Mouse (Mus musculus): Measurements from ENCODE around the gene Cdc42se2. TPM values are rescaled to one million over a fixed set of nuclear protein-coding genes. Genes with fewer than 3 reads are reported as not detected.

The Cdc42se2 gene
- polyA plus RNA-seq, 1 experiment, result 69.7 TPM

DNA sequence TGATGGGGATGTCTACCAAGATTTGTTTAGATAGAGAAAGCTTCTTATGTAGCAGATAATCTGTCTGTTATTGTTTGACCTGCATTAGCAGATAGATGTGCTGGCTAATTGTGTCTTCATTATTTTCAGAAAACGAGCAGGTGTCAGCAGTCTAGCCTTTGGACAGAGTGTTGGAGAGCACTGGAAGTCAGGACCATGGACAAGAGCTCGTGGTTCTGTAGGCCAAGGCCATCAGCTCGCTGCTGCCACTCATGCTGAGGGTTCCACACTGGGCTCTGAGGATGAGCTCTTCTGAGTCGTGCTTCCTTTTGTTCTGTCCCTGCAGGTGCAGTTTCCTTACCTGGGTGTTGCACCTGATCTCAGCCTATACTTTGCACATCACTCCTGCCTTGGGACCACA lies 91.5 kb downstream of the Cdc42se2 start:
- Histone ChIP-seq H3K27me3 (ENCODE audit: control insufficient read depth, insufficient read depth, low read length, poor library complexity, severe bottlenecking) (no peaks in the 10 kb centered on the region), H3K4me1 (ENCODE audit: control insufficient read depth, insufficient read depth, low read length) (no peaks in the 10 kb centered on the region), H3K9me3 (replicated peaks; ENCODE audit: control insufficient read depth, insufficient read depth, low read length, poor library complexity, severe bottlenecking) (no peaks in the 10 kb centered on the region), H3K27ac (ENCODE audit: insufficient read depth, low read length) (no peak overlapping the region), H3K36me3 (ENCODE audit: control insufficient read depth, insufficient read depth, low read length, poor library complexity, severe bottlenecking) (peaks cover 3% of the 10 kb centered on the region; the same call in 1 of the 2 replicates), H3K4me3 (ENCODE audit: low read depth, low read length) (no peak overlapping the region), H3K9ac (ENCODE audit: low read depth, poor library complexity, severe bottlenecking) (no peak overlapping the region)
- TF ChIP-seq EP300 (IDR thresholded peaks at IDR 0.05; ENCODE audit: insufficient read depth, low read depth, low read length) (no peak), POLR2A (IDR thresholded peaks at IDR 0.05; ENCODE audit: insufficient read depth, low read length) (no peak), CTCF (IDR thresholded peaks at IDR 0.05; ENCODE audit: low read depth, low read length) (no peak)

DNA sequence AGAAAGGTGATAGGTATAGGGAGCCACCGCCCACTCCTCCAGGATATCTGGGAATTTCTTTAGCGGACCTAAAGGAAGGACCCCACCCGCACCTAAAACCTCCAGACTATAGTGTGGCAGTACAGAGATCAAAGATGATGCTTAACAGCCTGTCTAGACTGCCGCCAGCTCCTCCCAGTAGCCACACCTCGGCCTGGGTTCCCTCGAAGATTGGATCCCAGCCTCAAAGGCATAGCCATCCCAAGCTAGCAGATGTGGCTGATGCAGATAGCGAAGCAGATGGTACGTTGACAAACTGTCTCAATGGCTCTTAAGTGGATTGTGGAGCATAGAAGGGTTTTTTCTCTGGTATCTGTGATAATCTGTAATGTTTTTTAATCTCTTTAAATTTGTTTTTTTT lies 93.2 kb downstream of the Cdc42se2 start:
- Histone ChIP-seq H3K9me3 (replicated peaks; ENCODE audit: control insufficient read depth, insufficient read depth, low read length, poor library complexity, severe bottlenecking) (no peaks in the 10 kb centered on the region), H3K4me3 (ENCODE audit: low read depth, low read length) (no peak overlapping the region), H3K4me1 (ENCODE audit: control insufficient read depth, insufficient read depth, low read length) (no peaks in the 10 kb centered on the region), H3K27me3 (ENCODE audit: control insufficient read depth, insufficient read depth, low read length, poor library complexity, severe bottlenecking) (no peaks in the 10 kb centered on the region), H3K9ac (ENCODE audit: low read depth, poor library complexity, severe bottlenecking) (no peak overlapping the region), H3K36me3 (ENCODE audit: control insufficient read depth, insufficient read depth, low read length, poor library complexity, severe bottlenecking) (peaks cover 6% of the 10 kb centered on the region; the same call in 1 of the 2 replicates), H3K27ac (ENCODE audit: insufficient read depth, low read length) (no peak overlapping the region)
- no peak for TF ChIP-seq POLR2A (IDR thresholded peaks at IDR 0.05; ENCODE audit: insufficient read depth, low read length)
- TF ChIP-seq EP300 (IDR thresholded peaks at IDR 0.05; ENCODE audit: insufficient read depth, low read depth, low read length), result no peak
- no peak for TF ChIP-seq CTCF (IDR thresholded peaks at IDR 0.05; ENCODE audit: low read depth, low read length)

DNA sequence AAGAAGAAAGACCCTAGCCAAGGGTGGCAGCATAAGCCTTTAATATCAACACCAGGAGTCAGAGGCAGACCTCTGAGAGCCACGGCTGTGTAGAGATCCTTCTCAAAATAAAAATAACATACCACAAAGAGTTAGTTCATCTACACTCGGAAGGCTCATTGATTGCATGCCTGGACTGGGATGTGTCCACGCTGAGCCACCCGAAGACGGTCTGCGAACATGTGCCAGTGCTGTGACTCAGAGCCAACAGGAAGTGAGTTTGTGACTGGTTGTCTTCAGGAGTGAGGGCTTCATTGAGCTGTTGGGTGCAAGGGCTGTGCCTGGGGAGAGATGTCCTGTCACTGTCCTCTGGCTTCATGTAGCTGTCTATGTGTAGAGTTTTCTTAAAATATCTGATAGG lies 93.8 kb downstream of the Cdc42se2 start:
- peaks cover 6% of the 10 kb centered on the region; the same call in 1 of the 2 replicates for H3K36me3 ChIP-seq (ENCODE audit: control insufficient read depth, insufficient read depth, low read length, poor library complexity, severe bottlenecking)
- no peaks in the 10 kb centered on the region for H3K4me1 ChIP-seq (ENCODE audit: control insufficient read depth, insufficient read depth, low read length)
- TF ChIP-seq EP300 (IDR thresholded peaks at IDR 0.05; ENCODE audit: insufficient read depth, low read depth, low read length) (no peak), CTCF (IDR thresholded peaks at IDR 0.05; ENCODE audit: low read depth, low read length) (no peak)

DNA sequence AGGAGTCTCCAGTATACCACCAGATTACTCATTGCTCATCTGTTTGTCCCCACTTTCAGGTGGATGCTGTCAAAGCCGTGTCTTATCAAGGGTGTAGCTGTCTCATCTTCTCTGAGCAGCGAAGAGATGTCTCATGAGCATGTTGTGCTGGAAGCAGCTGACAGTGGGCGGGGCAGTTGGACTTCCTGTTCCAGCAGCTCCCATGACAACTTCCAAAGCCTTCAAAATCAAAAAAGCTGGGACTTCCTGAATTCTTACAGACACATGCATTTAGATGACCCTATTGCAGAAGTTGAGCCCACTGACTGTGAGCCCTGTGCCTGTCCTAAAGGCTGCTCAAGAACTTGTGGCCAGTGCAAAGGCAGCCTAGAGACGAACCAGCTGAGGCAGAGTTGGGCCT lies 96.3 kb downstream of the Cdc42se2 start:
- no peak for TF ChIP-seq EP300 (IDR thresholded peaks at IDR 0.05; ENCODE audit: insufficient read depth, low read depth, low read length)
- no peak for TF ChIP-seq CTCF (IDR thresholded peaks at IDR 0.05; ENCODE audit: low read depth, low read length)
- TF ChIP-seq POLR2A (IDR thresholded peaks at IDR 0.05; ENCODE audit: insufficient read depth, low read length), result no peak
- Histone ChIP-seq H3K4me1 (ENCODE audit: control insufficient read depth, insufficient read depth, low read length) (no peaks in the 10 kb centered on the region), H3K9me3 (replicated peaks; ENCODE audit: control insufficient read depth, insufficient read depth, low read length, poor library complexity, severe bottlenecking) (no peaks in the 10 kb centered on the region), H3K27ac (ENCODE audit: insufficient read depth, low read length) (no peak overlapping the region), H3K4me3 (ENCODE audit: low read depth, low read length) (no peak overlapping the region), H3K9ac (ENCODE audit: low read depth, poor library complexity, severe bottlenecking) (no peak overlapping the region), H3K27me3 (ENCODE audit: control insufficient read depth, insufficient read depth, low read length, poor library complexity, severe bottlenecking) (no peaks in the 10 kb centered on the region), H3K36me3 (ENCODE audit: control insufficient read depth, insufficient read depth, low read length, poor library complexity, severe bottlenecking) (peaks cover 8% of the 10 kb centered on the region; the same call in 1 of the 2 replicates)

More for the DNA sequence above, 93.8 kb downstream of the Cdc42se2 start:
- H3K9ac ChIP-seq (ENCODE audit: low read depth, poor library complexity, severe bottlenecking), result no peak overlapping the region
- H3K4me3 ChIP-seq (ENCODE audit: low read depth, low read length), result no peak overlapping the region
- H3K9me3 ChIP-seq (replicated peaks; ENCODE audit: control insufficient read depth, insufficient read depth, low read length, poor library complexity, severe bottlenecking), result no peaks in the 10 kb centered on the region
- no peaks in the 10 kb centered on the region for H3K27me3 ChIP-seq (ENCODE audit: control insufficient read depth, insufficient read depth, low read length, poor library complexity, severe bottlenecking)
- H3K27ac ChIP-seq (ENCODE audit: insufficient read depth, low read length), result no peak overlapping the region

DNA sequence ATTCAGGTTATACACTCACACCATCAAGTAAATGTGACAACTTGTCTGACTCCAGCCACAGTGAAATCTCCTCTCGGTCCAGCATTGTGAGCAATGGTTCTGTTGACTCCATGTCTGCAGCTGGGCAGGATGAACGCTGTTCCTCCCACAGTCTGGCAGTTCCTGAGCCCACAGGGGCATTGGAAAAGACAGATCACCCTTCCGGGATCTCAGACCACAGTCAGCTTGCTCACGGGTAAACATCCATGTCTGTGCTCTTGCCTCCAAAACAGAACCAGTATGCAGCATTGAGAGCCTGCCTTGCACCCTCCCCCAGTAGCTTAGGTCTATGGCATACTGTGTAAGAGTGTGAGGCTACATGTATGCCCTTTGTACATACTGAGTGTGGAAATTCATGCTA lies 97.3 kb downstream of the Cdc42se2 start:
- TF ChIP-seq POLR2A (IDR thresholded peaks at IDR 0.05; ENCODE audit: insufficient read depth, low read length) (no peak), EP300 (IDR thresholded peaks at IDR 0.05; ENCODE audit: insufficient read depth, low read depth, low read length) (no peak), CTCF (IDR thresholded peaks at IDR 0.05; ENCODE audit: low read depth, low read length) (no peak)
- Histone ChIP-seq H3K9ac (ENCODE audit: low read depth, poor library complexity, severe bottlenecking) (no peak overlapping the region), H3K36me3 (ENCODE audit: control insufficient read depth, insufficient read depth, low read length, poor library complexity, severe bottlenecking) (peaks cover 5% of the 10 kb centered on the region; the same call in 1 of the 2 replicates), H3K9me3 (replicated peaks; ENCODE audit: control insufficient read depth, insufficient read depth, low read length, poor library complexity, severe bottlenecking) (no peaks in the 10 kb centered on the region), H3K27ac (ENCODE audit: insufficient read depth, low read length) (no peak overlapping the region), H3K27me3 (ENCODE audit: control insufficient read depth, insufficient read depth, low read length, poor library complexity, severe bottlenecking) (no peaks in the 10 kb centered on the region), H3K4me3 (ENCODE audit: low read depth, low read length) (no peak overlapping the region), H3K4me1 (ENCODE audit: control insufficient read depth, insufficient read depth, low read length) (no peaks in the 10 kb centered on the region)

DNA sequence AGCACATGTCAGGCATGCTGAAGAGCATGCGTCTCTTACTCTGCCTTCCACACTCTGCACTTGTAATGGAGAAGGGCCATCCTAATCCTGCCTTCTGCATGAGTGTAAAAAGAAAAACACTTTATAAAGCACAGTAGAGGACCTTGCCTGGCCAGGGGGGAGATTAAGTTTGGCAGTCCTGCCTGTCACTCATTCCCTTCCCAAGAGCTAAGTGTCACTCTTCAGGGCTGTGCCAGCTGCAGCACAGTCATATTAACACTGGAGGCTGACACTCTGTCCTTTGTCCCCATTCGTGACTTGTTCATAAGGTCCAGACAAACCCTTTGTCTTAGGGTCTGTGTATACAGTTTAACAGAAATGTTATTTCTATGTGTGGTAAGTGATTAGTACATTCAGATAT lies 102.6 kb downstream of the Cdc42se2 start:
- Histone ChIP-seq H3K9me3 (replicated peaks; ENCODE audit: control insufficient read depth, insufficient read depth, low read length, poor library complexity, severe bottlenecking) (no peaks in the 10 kb centered on the region), H3K9ac (ENCODE audit: low read depth, poor library complexity, severe bottlenecking) (no peak overlapping the region), H3K4me3 (ENCODE audit: low read depth, low read length) (no peak overlapping the region), H3K27ac (ENCODE audit: insufficient read depth, low read length) (no peak overlapping the region), H3K36me3 (ENCODE audit: control insufficient read depth, insufficient read depth, low read length, poor library complexity, severe bottlenecking) (peaks cover 12% of the 10 kb centered on the region; the same call in 1 of the 2 replicates), H3K4me1 (ENCODE audit: control insufficient read depth, insufficient read depth, low read length) (no peaks in the 10 kb centered on the region), H3K27me3 (ENCODE audit: control insufficient read depth, insufficient read depth, low read length, poor library complexity, severe bottlenecking) (no peaks in the 10 kb centered on the region)
- TF ChIP-seq POLR2A (IDR thresholded peaks at IDR 0.05; ENCODE audit: insufficient read depth, low read length) (no peak), EP300 (IDR thresholded peaks at IDR 0.05; ENCODE audit: insufficient read depth, low read depth, low read length) (no peak), CTCF (IDR thresholded peaks at IDR 0.05; ENCODE audit: low read depth, low read length) (no peak)
